Mouse (Mus musculus) olfactory bulb, adult 2 months (tissue): ENCODE data around the gene Gmds.

Experiments
- CTCF ChIP-seq: fragments of 200-500 bp; IDR thresholded peaks from 2 replicates; pipeline ENCODE4 v1.5.1; 2012; ENCODE audit warnings: low read depth, mild to moderate bottlenecking, low read length, moderate library complexity; ENCODE audit not compliant: insufficient read depth
- POLR2A ChIP-seq: fragments of 200-500 bp; IDR thresholded peaks from 2 replicates; pipeline ENCODE4 v1.6.1; 2012; ENCODE audit warnings: mild to moderate bottlenecking, low read depth, low read length, moderate library complexity; ENCODE audit not compliant: insufficient read depth

DNA sequence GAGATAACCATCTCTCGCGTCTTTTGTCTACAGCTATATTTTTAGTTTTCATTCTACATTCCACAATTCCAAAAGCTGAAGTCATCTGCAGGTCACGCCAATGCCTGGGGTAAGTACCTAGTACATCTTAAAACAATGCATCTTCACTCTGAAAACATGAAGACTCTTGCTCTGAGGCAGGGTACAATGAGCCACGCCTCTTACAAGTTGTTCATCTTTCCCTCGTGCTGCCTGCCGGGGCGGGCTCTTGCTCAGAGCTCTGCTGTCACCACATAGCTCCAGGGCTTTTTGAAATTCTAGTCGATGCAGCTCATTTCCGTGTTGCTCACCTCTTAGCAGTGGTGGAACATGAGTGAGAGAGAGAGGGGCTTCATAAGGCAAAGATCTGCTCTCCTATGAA, 475.1 kb downstream of the Gmds start:
- TF ChIP-seq CTCF (no peak), POLR2A (no peak)
